Mouse (Mus musculus) hindbrain, embryonic 11.5 days (tissue): ENCODE results near the gene Babam2. TPM values are rescaled to one million over a fixed set of nuclear protein-coding genes. Genes with fewer than 3 reads are reported as not detected.

Experiments used
- ATAC-seq: fragments of 200-750 bp; cut with Nextera tagmentation; 2 replicates; pipeline ENCODE4 v1.8.0; 2017; ENCODE audit warnings: mild to moderate bottlenecking, moderate TSS enrichment, moderate library complexity; ENCODE audit not compliant: low FRiP score
- DNase-seq: peaks from one replicate; pipeline ENCODE4 v3.0.0-alpha.2; 2015; ENCODE audit warnings: low spot score
- H3K27ac ChIP-seq: fragments of 300-500 bp; sonication (generic); 2 replicates; pipeline ENCODE4 v1.5.1; 2014; ENCODE audit warnings: mild to moderate bottlenecking, low read depth, low read length
- H3K27me3 ChIP-seq: fragments of 300-500 bp; sonication (generic); 2 replicates; pipeline ENCODE4 v1.6.1; 2014; ENCODE audit warnings: mild to moderate bottlenecking, low read length, moderate library complexity, mixed read lengths; ENCODE audit not compliant: control insufficient read depth, insufficient read depth
- H3K36me3 ChIP-seq: fragments of 300-500 bp; sonication (generic); 2 replicates; pipeline ENCODE4 v1.6.1; 2014; ENCODE audit warnings: mild to moderate bottlenecking, low read length, moderate library complexity, mixed read lengths; ENCODE audit not compliant: control insufficient read depth, insufficient read depth
- H3K4me1 ChIP-seq: fragments of 300-500 bp; sonication (generic); replicated peaks from 2 replicates; pipeline ENCODE4 v1.6.1; 2014; ENCODE audit warnings: low read length, mixed read lengths; ENCODE audit not compliant: control insufficient read depth, insufficient read depth
- H3K4me2 ChIP-seq: fragments of 300-500 bp; sonication (generic); replicated peaks from 2 replicates; pipeline ENCODE4 v1.6.1; 2014; ENCODE audit warnings: mild to moderate bottlenecking, low read depth, low read length
- H3K4me3 ChIP-seq: fragments of 300-500 bp; sonication (generic); 2 replicates; pipeline ENCODE4 v1.5.1; 2014; ENCODE audit warnings: low read depth, low read length
- H3K9ac ChIP-seq: fragments of 300-500 bp; sonication (generic); 2 replicates; pipeline ENCODE4 v1.6.1; 2014; ENCODE audit warnings: low read depth, low read length
- H3K9me3 ChIP-seq: fragments of 300-500 bp; sonication (generic); 2 replicates; pipeline ENCODE4 v1.6.1; 2016; ENCODE audit warnings: low read length; ENCODE audit not compliant: control insufficient read depth
- WGBS: fragments of 180-500 bp; shearing (Covaris S2); extraction: QIAGEN DNeasy Blood & Tissue Kit; methylation state at CpG from one replicate; pipeline ENCODE4 v1.1.7; 2014; 5-methylcytosine and 5-hydroxymethylcytosine counted together
- polyA plus RNA-seq: library from polyadenylated mRNA; unstranded; fragments of >200 nt; fragmentation: Nextera tagmentation; extraction: Ambion mirVana; gene quantifications from 2 replicates; pipeline ENCODE4 v1.2.1, GENCODE M21; 2014

Babam2 gene
- polyA plus RNA-seq, 1 experiment from 2014 or later: 36.2 TPM

GRCm38 (mm10) chr5:32104119-32104990, 406.9 kb downstream of the Babam2 start:
- ATAC-seq (no peak), DNase-seq (no peak)
- 87% methylated on average over 12 of the region's 12 CpGs for WGBS

GRCm38 (mm10) chr5:32106473-32107140, 409.1 kb downstream of the Babam2 start:
- Histone ChIP-seq H3K27me3 (no peaks in the 10 kb centered on the region), H3K36me3 (no peaks in the 10 kb centered on the region), H3K9ac (no peak overlapping the region), H3K4me2 (no peak overlapping the region), H3K4me1 (no peaks in the 10 kb centered on the region), H3K4me3 (no peak overlapping the region), H3K9me3 (no peaks in the 10 kb centered on the region), H3K27ac (no peak overlapping the region)
- no peak for DNase-seq
- 87% methylated on average over 5 of the region's 5 CpGs for WGBS
- ATAC-seq: no peak

More at GRCm38 (mm10) chr5:32104119-32104990, 406.9 kb downstream of the Babam2 start:
- Histone ChIP-seq H3K9ac (no peak overlapping the region), H3K27me3 (no peaks in the 10 kb centered on the region), H3K9me3 (no peaks in the 10 kb centered on the region), H3K4me1 (no peaks in the 10 kb centered on the region), H3K27ac (no peak overlapping the region), H3K36me3 (no peaks in the 10 kb centered on the region), H3K4me3 (no peak overlapping the region), H3K4me2 (no peak overlapping the region)

GRCm38 (mm10) chr5:32110651-32111050, 413.2 kb downstream of the Babam2 start:
- no peaks in the 10 kb centered on the region for H3K9me3 ChIP-seq
- ATAC-seq (no peak), DNase-seq (no peak)
- no peaks in the 10 kb centered on the region for H3K27me3 ChIP-seq
- H3K9ac ChIP-seq: no peak overlapping the region
- no peaks in the 10 kb centered on the region for H3K36me3 ChIP-seq
- no peak overlapping the region for H3K4me3 ChIP-seq
- H3K4me1 ChIP-seq: no peaks in the 10 kb centered on the region
- H3K4me2 ChIP-seq: no peak overlapping the region
- H3K27ac ChIP-seq: no peak overlapping the region
- 83% methylated on average over 4 of the region's 4 CpGs for WGBS

- DNase-seq (no peak), ATAC-seq (no peak)
- H3K27me3 ChIP-seq: no peaks in the 10 kb centered on the region
- 77% methylated on average over 7 of the region's 7 CpGs for WGBS
- no peaks in the 10 kb centered on the region for H3K9me3 ChIP-seq
- H3K36me3 ChIP-seq: no peaks in the 10 kb centered on the region
- no peak overlapping the region for H3K4me2 ChIP-seq
- H3K27ac ChIP-seq: no peak overlapping the region
- H3K4me1 ChIP-seq: no peaks in the 10 kb centered on the region
- H3K9ac ChIP-seq: no peak overlapping the region
- no peak overlapping the region for H3K4me3 ChIP-seq
These were observed 414.9 kb downstream of the Babam2 start for GRCm38 (mm10) chr5:32112206-32112916.

GRCm38 (mm10) chr5:32120901-32121376, 423.5 kb downstream of the Babam2 start:
- Histone ChIP-seq H3K9ac (no peak overlapping the region), H3K4me1 (no peaks in the 10 kb centered on the region), H3K36me3 (no peaks in the 10 kb centered on the region), H3K27me3 (no peaks in the 10 kb centered on the region), H3K9me3 (no peaks in the 10 kb centered on the region), H3K4me3 (no peak overlapping the region), H3K4me2 (no peak overlapping the region), H3K27ac (no peak overlapping the region)
- no peak for DNase-seq
- ATAC-seq: no peak
- 43% methylated on average over 9 of the region's 11 CpGs for WGBS

GRCm38 (mm10) chr5:32121936-32122335, 424.5 kb downstream of the Babam2 start:
- Histone ChIP-seq H3K4me2 (no peak overlapping the region), H3K4me1 (no peaks in the 10 kb centered on the region), H3K9ac (no peak overlapping the region), H3K27me3 (no peaks in the 10 kb centered on the region), H3K27ac (no peak overlapping the region), H3K36me3 (no peaks in the 10 kb centered on the region), H3K9me3 (no peaks in the 10 kb centered on the region), H3K4me3 (no peak overlapping the region)
- DNase-seq (no peak), ATAC-seq (no peak)
- 87% methylated on average over 6 of the region's 6 CpGs for WGBS

- no peaks in the 10 kb centered on the region for H3K4me1 ChIP-seq
- no peak overlapping the region for H3K27ac ChIP-seq
- no peak overlapping the region for H3K4me2 ChIP-seq
- no peaks in the 10 kb centered on the region for H3K27me3 ChIP-seq
- no peaks in the 10 kb centered on the region for H3K36me3 ChIP-seq
- H3K9ac ChIP-seq: no peak overlapping the region
- 83% methylated on average over 5 of the region's 5 CpGs for WGBS
- H3K9me3 ChIP-seq: no peaks in the 10 kb centered on the region
- H3K4me3 ChIP-seq: no peak overlapping the region
- DNase-seq (no peak), ATAC-seq (no peak)
These were observed 424.9 kb downstream of the Babam2 start for GRCm38 (mm10) chr5:32122363-32122762.

- H3K27me3 ChIP-seq: no peaks in the 10 kb centered on the region
- no peak overlapping the region for H3K9ac ChIP-seq
- no peaks in the 10 kb centered on the region for H3K9me3 ChIP-seq
- H3K4me3 ChIP-seq: no peak overlapping the region
- no peaks in the 10 kb centered on the region for H3K36me3 ChIP-seq
- no peak for DNase-seq
- no peak overlapping the region for H3K4me2 ChIP-seq
- 90% methylated on average over 6 of the region's 6 CpGs for WGBS
- no peak overlapping the region for H3K27ac ChIP-seq
- ATAC-seq: no peak
- no peaks in the 10 kb centered on the region for H3K4me1 ChIP-seq
These were observed 427.5 kb downstream of the Babam2 start for GRCm38 (mm10) chr5:32124957-32125356.
